Mouse (Mus musculus): ENCODE data around the gene Morf4l1. TPM values are rescaled to one million over a fixed set of nuclear protein-coding genes. Genes with fewer than 3 reads are reported as not detected.
"Not testable (repeated sequence)": the region's sequence is repeated elsewhere in the genome, so short reads cannot be mapped to it uniquely, and the experiment has no call there.

Gene Morf4l1
- total RNA-seq, 2 experiments from 2014 or later: 238 to 261 TPM

DNA sequence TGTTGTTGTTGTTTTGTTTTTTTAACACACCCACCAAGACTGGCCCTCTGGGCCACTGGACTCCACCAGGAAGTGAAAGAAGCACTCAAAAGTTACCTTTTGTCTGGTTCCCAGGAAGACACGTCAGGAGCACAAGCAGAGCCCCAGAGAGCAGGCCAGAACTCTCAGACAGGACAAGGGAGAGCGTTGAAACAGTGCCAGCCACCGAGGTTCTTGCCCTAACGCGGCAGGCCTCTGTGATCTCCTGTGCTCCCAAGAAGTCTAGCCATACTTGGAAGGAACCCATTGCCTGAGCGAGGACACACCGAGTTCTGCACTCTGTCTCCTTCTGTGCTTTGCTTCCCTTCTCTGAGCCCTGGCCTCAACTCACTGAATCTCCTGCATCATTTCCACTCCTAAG lies 44.4 kb downstream of the Morf4l1 start:
- intact Hi-C loops (cut with DNase I): no loop called here
- DNase-seq (ENCODE audit: low spot score): no peak

GRCm38 (mm10) chr9:90069485-90069884 lies 45.1 kb downstream of the Morf4l1 start:
- no peak for DNase-seq (ENCODE audit: low spot score)
- intact Hi-C loops (cut with DNase I): no loop called here

DNA sequence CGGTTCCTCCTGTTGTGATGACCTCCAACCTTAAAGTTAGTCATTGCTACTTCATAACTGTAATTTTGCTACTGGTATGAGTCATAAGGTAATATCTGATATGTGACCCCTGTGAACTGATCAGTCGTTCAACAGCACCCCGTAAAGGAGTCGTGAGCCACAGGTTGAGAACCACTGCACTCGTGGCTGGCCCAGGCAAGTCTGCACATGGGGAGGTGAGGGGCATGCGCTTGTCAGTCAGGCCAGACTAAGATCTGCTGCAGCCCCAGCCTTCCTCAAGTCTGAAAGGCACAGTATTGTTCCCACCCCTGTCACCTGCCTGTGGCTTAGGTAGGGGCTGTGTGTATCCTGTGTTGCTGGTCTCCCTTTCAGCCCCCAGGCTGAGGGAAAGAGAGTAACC lies 45.8 kb downstream of the Morf4l1 start:
- DNase-seq (ENCODE audit: low spot score): no peak
- intact Hi-C loops (cut with DNase I): no loop called here

DNA sequence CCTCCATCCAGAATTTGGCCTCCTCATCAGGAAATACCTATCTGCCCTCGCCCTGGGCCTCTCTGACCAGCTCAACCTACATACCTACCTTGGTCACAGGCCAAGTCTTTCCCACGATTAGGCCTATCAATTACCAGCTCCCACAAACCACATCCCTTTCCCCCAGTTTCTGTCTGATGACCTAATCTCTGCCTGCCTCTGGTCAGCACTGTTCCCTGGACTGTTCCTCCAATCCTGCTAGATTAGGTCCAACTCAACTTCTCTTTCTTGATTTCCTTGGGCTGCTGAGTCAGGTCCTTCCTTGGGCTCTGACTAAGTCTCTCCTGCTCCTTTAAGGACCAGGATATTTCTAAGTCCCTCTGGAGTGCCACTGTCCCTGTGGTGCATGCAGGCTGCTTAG lies 47.2 kb downstream of the Morf4l1 start:
- no peak for DNase-seq (ENCODE audit: low spot score)
- intact Hi-C loops (cut with DNase I): no loop called here

DNA sequence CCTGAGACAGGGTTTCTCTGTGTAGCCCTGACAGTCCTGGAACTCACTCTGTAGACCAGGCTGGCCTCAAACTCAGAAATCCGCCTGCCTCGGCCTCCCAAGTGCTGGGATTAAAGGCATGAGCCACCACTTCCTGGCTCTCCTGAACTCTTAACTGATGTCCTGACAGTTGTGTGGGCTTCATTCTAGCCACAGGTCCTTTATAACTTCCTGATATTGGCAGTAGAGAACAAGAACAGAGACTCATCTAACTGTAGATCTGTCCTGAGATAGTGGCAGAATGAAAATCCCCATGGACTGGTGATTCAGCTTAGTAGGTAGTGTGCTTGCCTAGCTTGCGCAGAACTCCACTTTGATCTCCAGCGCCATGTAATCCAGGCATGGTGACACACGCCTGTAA lies 53.6 kb downstream of the Morf4l1 start:
- DNase-seq (ENCODE audit: low spot score); intact Hi-C loops (cut with DNase I): not testable (repeated sequence)

- intact Hi-C loops (cut with DNase I): no loop called here
- DNase-seq (ENCODE audit: low spot score): no peak
These were observed 54.0 kb downstream of the Morf4l1 start for GRCm38 (mm10) chr9:90060574-90060875.

- intact Hi-C loops (cut with DNase I): no loop called here
These were observed 54.6 kb downstream of the Morf4l1 start for GRCm38 (mm10) chr9:90059828-90060573.

GRCm38 (mm10) chr9:90056716-90057115 lies 57.9 kb downstream of the Morf4l1 start:
- intact Hi-C loops (cut with DNase I): no loop called here
- DNase-seq (ENCODE audit: low spot score): no peak

More at GRCm38 (mm10) chr9:90059828-90060573, 54.6 kb downstream of the Morf4l1 start:
- no peak for DNase-seq (ENCODE audit: low spot score)

DNA sequence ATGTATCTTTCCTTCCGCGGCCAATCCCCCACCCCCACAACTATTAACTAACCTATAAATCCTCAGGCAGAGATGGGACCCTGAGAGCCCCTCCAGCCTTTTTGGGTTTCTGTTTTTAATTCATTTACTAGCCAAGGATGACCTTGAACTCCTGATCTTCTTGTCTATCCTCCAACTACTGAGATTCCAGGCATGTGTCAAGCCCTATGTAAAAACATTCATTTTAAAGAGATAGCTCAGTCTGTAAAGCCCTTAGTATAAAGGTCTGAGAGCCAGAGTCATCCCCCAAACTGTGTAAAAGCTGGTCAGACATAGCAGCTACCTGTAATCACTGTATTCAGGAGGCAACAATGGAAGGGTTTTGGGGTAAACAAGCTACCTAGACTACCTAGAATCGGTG lies 58.7 kb downstream of the Morf4l1 start:
- DNase-seq (ENCODE audit: low spot score): no peak
- intact Hi-C loops (cut with DNase I): no loop called here

DNA sequence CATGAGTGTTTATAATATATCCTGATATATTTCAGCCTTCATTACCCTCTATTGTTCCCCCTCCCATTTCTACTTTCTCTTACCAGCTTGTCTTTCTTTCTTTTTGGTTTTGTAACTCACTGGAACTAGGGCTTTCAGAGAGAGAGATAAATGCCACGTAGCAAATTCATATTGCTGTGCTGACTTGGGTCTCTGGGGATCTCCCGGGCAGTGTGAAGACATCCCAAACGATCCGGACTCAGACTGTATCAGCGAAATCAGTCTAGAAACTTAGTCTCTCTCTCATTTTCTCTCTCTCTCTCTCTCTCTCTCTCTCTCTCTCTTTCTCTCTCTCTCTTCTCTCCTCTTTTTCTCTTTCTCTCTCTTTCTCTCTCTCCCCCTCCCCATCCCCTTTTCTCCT lies 59.2 kb downstream of the Morf4l1 start:
- DNase-seq (ENCODE audit: low spot score): no peak
- intact Hi-C loops (cut with DNase I): no loop called here

- peak; percentile 53 for DNase-seq (ENCODE audit: low spot score)
- intact Hi-C loops (cut with DNase I): no loop called here
These were observed 60.0 kb downstream of the Morf4l1 start for GRCm38 (mm10) chr9:90054371-90055145.

GRCm38 (mm10) chr9:90053852-90054251 lies 60.7 kb downstream of the Morf4l1 start, which contains the start of gene Ctsh:
Ctsh (plus strand) TSS chr9:90054152.
- intact Hi-C loops (cut with DNase I): no loop called here
- no peak for DNase-seq (ENCODE audit: low spot score)

DNA sequence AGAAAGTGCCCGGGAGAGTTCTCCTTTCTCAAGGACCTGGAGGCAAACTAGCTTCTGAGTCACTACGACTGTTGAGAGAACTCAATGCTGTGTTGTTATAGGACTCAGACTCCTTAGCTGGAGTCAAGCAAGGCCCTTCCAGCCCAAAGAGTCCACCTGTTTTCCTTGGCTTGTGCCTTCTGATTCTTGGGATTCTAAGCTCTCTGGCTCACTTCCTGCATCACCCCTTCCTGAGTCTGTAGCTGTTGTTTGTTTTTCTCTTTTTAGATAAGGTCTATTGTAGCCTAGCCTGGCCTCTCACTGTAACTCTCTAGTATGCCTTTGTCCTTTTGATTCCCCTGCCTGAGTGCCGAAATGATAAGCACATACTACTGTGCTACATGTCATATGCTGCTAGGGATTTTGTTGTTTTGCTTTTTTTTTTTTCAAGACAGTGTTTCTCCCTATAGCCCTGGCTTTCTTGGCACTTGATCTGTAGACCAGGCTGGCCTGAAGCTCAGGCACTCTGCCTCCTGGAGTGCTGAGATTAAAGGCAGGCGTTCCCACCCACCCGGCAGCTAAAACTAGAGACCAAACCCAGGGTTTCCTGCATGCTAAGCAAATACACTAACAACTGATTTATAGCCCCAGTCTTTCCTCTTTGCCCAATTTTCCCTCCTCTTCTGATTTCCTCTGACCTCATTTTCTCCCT lies 66.5 kb downstream of the Morf4l1 start:
- DNase-seq (ENCODE audit: low spot score): peak; percentile 31
- intact Hi-C loops (cut with DNase I): no loop called here

GRCm38 (mm10) chr9:90045191-90045590 lies 69.4 kb downstream of the Morf4l1 start:
- no peak for DNase-seq (ENCODE audit: low spot score)
- intact Hi-C loops (cut with DNase I): no loop called here

DNA sequence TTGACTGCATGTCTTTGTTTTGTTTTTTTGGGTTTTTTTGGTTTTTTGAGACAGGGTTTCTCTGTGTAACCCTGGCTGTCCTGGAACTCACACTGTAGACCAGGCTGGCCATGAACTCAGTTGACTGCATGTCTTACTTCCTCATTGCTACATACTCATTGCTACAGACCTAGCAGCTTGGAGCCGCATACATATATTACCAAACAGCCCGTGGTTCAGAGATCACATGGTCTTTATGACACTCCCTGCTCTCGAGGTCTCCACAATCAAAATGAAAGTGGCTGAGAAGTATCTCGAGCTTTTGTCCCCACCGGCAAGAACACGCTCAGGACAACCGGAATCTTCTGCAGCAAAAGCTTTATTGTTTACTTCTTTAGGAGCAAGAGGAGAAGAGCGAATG lies 71.7 kb downstream of the Morf4l1 start:
- intact Hi-C loops (cut with DNase I); DNase-seq (ENCODE audit: low spot score): not testable (repeated sequence)

Other genes starting within 250 kb of the Morf4l1 start
- gene Rasgrf1, start 204.9 kb downstream of the Morf4l1 start, total RNA-seq (2021): under 1 TPM in 1 of 2 experiments, not detected in 1; 0.06 TPM
- gene Ctsh, start 60.6 kb downstream of the Morf4l1 start, total RNA-seq (2021): 10 to 100 TPM; 53.8 to 57.4 TPM
- 10 to 100 TPM; 17.9 to 20.9 TPM for gene Adamts7, start 48.3 kb upstream of the Morf4l1 start, total RNA-seq (2021)
- gene Tbc1d2b, start 156.0 kb upstream of the Morf4l1 start, total RNA-seq (2021): 10 to 100 TPM; 10.4 to 13.5 TPM